Mouse (Mus musculus): ENCODE measurements around the gene Gm10190. TPM values are rescaled to one million over a fixed set of nuclear protein-coding genes. Genes with fewer than 3 reads are reported as not detected.

Gm10190 gene
- polyA plus RNA-seq, 2 experiments, result not detected

- DNase-seq (ENCODE audit: low read depth in 3 of 3, low spot score in 3 of 3) (no peak), ATAC-seq (ENCODE audit: insufficient read depth) (no peak)
- H3K4me3 ChIP-seq (ENCODE audit: insufficient read depth in 1 of 2, low read depth in 2 of 2, low read length in 2 of 2), result no peak overlapping the region
These were observed 28.1 kb downstream of the Gm10190 start for GRCm38 (mm10) chr17:80345277-80345676.

GRCm38 (mm10) chr17:80332386-80332785, 41.0 kb downstream of the Gm10190 start:
- Histone ChIP-seq H3K9me3 (ENCODE audit: control insufficient read depth, low read length) (no peaks in the 10 kb centered on the region), H3K27me3 (ENCODE audit: control insufficient read depth, insufficient read depth, low read length) (no peaks in the 10 kb centered on the region), H3K9ac (replicated peaks) (no peak overlapping the region), H3K4me2 (ENCODE audit: low read depth) (no peak overlapping the region), H3K27ac (no peak overlapping the region), H3K36me3 (replicated peaks; ENCODE audit: control insufficient read depth, insufficient read depth, low read depth) (no peaks in the 10 kb centered on the region), H3K4me1 (replicated peaks; ENCODE audit: control insufficient read depth in 2 of 2, insufficient read depth in 2 of 2, low read length in 1 of 2) (no peaks in the 10 kb centered on the region), H3K4me3 (ENCODE audit: insufficient read depth in 1 of 2, low read depth in 2 of 2, low read length in 2 of 2) (no peak overlapping the region)
- DNase-seq (ENCODE audit: low read depth in 3 of 3, low spot score in 3 of 3) (no peak), ATAC-seq (ENCODE audit: insufficient read depth) (no peak)
- 63% methylated on average over 2 of the region's 2 CpGs for WGBS (ENCODE audit: insufficient replicate concordance)
- no peak for TF ChIP-seq EP300 (IDR thresholded peaks at IDR 0.05; ENCODE audit: low read depth)
- peak; percentile 27 for TF ChIP-seq CTCF (IDR thresholded peaks at IDR 0.05; ENCODE audit: low read depth)

More at GRCm38 (mm10) chr17:80345277-80345676, 28.1 kb downstream of the Gm10190 start:
- WGBS (ENCODE audit: insufficient replicate concordance), result 63% methylated on average over 4 of the region's 4 CpGs
- Histone ChIP-seq H3K4me2 (ENCODE audit: low read depth) (no peak overlapping the region), H3K27me3 (ENCODE audit: control insufficient read depth, insufficient read depth, low read length) (no peaks in the 10 kb centered on the region), H3K9ac (replicated peaks) (no peak overlapping the region), H3K4me1 (replicated peaks; ENCODE audit: control insufficient read depth in 2 of 2, insufficient read depth in 2 of 2, low read length in 1 of 2) (no peaks in the 10 kb centered on the region), H3K27ac (no peak overlapping the region), H3K9me3 (ENCODE audit: control insufficient read depth, low read length) (no peaks in the 10 kb centered on the region), H3K36me3 (replicated peaks; ENCODE audit: control insufficient read depth, insufficient read depth, low read depth) (no peaks in the 10 kb centered on the region)
- TF ChIP-seq EP300 (IDR thresholded peaks at IDR 0.05; ENCODE audit: low read depth) (no peak), CTCF (IDR thresholded peaks at IDR 0.05; ENCODE audit: low read depth) (peak; percentile 36)

DNA sequence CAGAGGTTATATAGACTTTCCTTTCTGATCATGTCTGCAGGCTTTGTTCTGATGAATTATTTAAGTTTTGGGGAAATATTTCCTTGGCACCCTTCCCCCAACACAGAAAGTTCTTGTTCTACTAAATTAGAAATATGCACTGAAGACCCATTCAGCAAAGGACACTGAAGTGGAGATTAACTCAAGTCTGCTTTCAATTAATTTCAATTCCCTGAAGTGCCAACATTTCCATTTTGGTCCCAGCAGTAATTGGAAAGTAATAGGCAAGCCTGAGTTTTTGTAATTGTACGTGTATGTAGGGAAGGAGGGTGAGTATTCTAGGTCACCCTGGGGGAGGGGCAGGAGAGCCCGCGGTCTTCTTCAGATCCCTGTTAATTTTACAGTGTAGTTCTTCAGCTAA, 46.9 kb downstream of the Gm10190 start:
- no peak for DNase-seq (ENCODE audit: low read depth in 3 of 3, low spot score in 3 of 3)
- Histone ChIP-seq H3K9me3 (ENCODE audit: control insufficient read depth, low read length) (no peaks in the 10 kb centered on the region), H3K27ac (no peak overlapping the region), H3K4me2 (ENCODE audit: low read depth) (no peak overlapping the region), H3K27me3 (ENCODE audit: control insufficient read depth, insufficient read depth, low read length) (no peaks in the 10 kb centered on the region), H3K36me3 (replicated peaks; ENCODE audit: control insufficient read depth, insufficient read depth, low read depth) (no peaks in the 10 kb centered on the region), H3K9ac (replicated peaks) (no peak overlapping the region), H3K4me3 (ENCODE audit: insufficient read depth in 1 of 2, low read depth in 2 of 2, low read length in 2 of 2) (no peak overlapping the region), H3K4me1 (replicated peaks; ENCODE audit: control insufficient read depth in 2 of 2, insufficient read depth in 2 of 2, low read length in 1 of 2) (no peaks in the 10 kb centered on the region)
- WGBS (ENCODE audit: insufficient replicate concordance), result 68% methylated on average over 3 of the region's 3 CpGs
- ATAC-seq (ENCODE audit: insufficient read depth), result no peak
- TF ChIP-seq CTCF (IDR thresholded peaks at IDR 0.05; ENCODE audit: low read depth) (no peak), EP300 (IDR thresholded peaks at IDR 0.05; ENCODE audit: low read depth) (no peak)

GRCm38 (mm10) chr17:80325456-80325855, 47.9 kb downstream of the Gm10190 start:
- no peaks in the 10 kb centered on the region for H3K36me3 ChIP-seq (replicated peaks; ENCODE audit: control insufficient read depth, insufficient read depth, low read depth)
- H3K4me3 ChIP-seq (ENCODE audit: insufficient read depth in 1 of 2, low read depth in 2 of 2, low read length in 2 of 2), result no peak overlapping the region
- no peak for DNase-seq (ENCODE audit: low read depth in 3 of 3, low spot score in 3 of 3)
- H3K4me2 ChIP-seq (ENCODE audit: low read depth), result no peak overlapping the region
- H3K4me1 ChIP-seq (replicated peaks; ENCODE audit: control insufficient read depth in 2 of 2, insufficient read depth in 2 of 2, low read length in 1 of 2), result no peaks in the 10 kb centered on the region
- H3K9ac ChIP-seq (replicated peaks), result no peak overlapping the region
- H3K27me3 ChIP-seq (ENCODE audit: control insufficient read depth, insufficient read depth, low read length), result no peaks in the 10 kb centered on the region
- H3K9me3 ChIP-seq (ENCODE audit: control insufficient read depth, low read length), result no peaks in the 10 kb centered on the region
- no peak for ATAC-seq (ENCODE audit: insufficient read depth)
- H3K27ac ChIP-seq, result no peak overlapping the region
- no peak for TF ChIP-seq EP300 (IDR thresholded peaks at IDR 0.05; ENCODE audit: low read depth)
- no peak for TF ChIP-seq CTCF (IDR thresholded peaks at IDR 0.05; ENCODE audit: low read depth)
- WGBS (ENCODE audit: insufficient replicate concordance), result 58% methylated on average over 5 of the region's 5 CpGs

GRCm38 (mm10) chr17:80324521-80324920, 48.8 kb downstream of the Gm10190 start:
- Histone ChIP-seq H3K4me2 (ENCODE audit: low read depth) (no peak overlapping the region), H3K4me3 (ENCODE audit: insufficient read depth in 1 of 2, low read depth in 2 of 2, low read length in 2 of 2) (no peak overlapping the region), H3K9me3 (ENCODE audit: control insufficient read depth, low read length) (no peaks in the 10 kb centered on the region), H3K9ac (replicated peaks) (no peak overlapping the region), H3K27ac (no peak overlapping the region), H3K36me3 (replicated peaks; ENCODE audit: control insufficient read depth, insufficient read depth, low read depth) (no peaks in the 10 kb centered on the region), H3K27me3 (ENCODE audit: control insufficient read depth, insufficient read depth, low read length) (no peaks in the 10 kb centered on the region), H3K4me1 (replicated peaks; ENCODE audit: control insufficient read depth in 2 of 2, insufficient read depth in 2 of 2, low read length in 1 of 2) (no peaks in the 10 kb centered on the region)
- no peak for TF ChIP-seq CTCF (IDR thresholded peaks at IDR 0.05; ENCODE audit: low read depth)
- TF ChIP-seq EP300 (IDR thresholded peaks at IDR 0.05; ENCODE audit: low read depth), result no peak
- no peak for ATAC-seq (ENCODE audit: insufficient read depth)
- DNase-seq (ENCODE audit: low read depth in 3 of 3, low spot score in 3 of 3), result no peak
- WGBS (ENCODE audit: insufficient replicate concordance), result 63% methylated on average over 7 of the region's 7 CpGs
